9 mouse cellular contexts compared by ENCODE assay signal in genomic region chr2:33918318-33918717, GRCm38 (mm10). TPM values are rescaled to one million over a fixed set of nuclear protein-coding genes. Genes with fewer than 3 reads are reported as not detected.
A peak's percentile ranks its signal among the peaks of the same experiment; 100 is the strongest.
DNase-seq lines count a peak whose midpoint lies in the region; ATAC-seq and TF ChIP-seq lines count a peak whose summit lies in the region.
"Had no signal": no experiment of that assay in that cellular context is flagged by ENCODE, and none has a peak within 500 bp of the region (broad histone marks: within the 10 kb centered on the region; RNA-seq: fewer than 3 reads in every experiment).

No protein-coding gene starts in this region.

- H3K4me1 ChIP-seq in hindbrain, embryonic 11.5 days (replicated peaks; ENCODE audit: control insufficient read depth, insufficient read depth, low read length) = 0 out of 2 replicates have a peak, but pooled peaks cover 3% of the 10 kb centered on the region
- peaks cover 25% of the 10 kb centered on the region for H3K4me1 ChIP-seq in hindbrain, embryonic 13.5 days (replicated peaks)
- H3K4me1 ChIP-seq in lung, adult 2 months (ENCODE audit: control insufficient read depth, insufficient read depth, low read length) = no peaks in the 10 kb centered on the region

- no peaks in the 10 kb centered on the region for H3K9me3 ChIP-seq in hindbrain, embryonic 11.5 days (ENCODE audit: control insufficient read depth, low read length)
- no peaks in the 10 kb centered on the region for H3K9me3 ChIP-seq in hindbrain, embryonic 13.5 days
- H3K9me3 ChIP-seq: embryonic facial prominence, embryonic 15.5 days had no signal

- no peak overlapping the region for H3K27ac ChIP-seq in hindbrain, embryonic 11.5 days (ENCODE audit: low read depth, low read length)
- no peak overlapping the region for H3K27ac ChIP-seq in hindbrain, embryonic 13.5 days
- H3K27ac ChIP-seq in gastrocnemius, adult 2 months = no peak overlapping the region
- H3K27ac ChIP-seq: embryonic facial prominence, embryonic 15.5 days had no signal

- H3K36me3 ChIP-seq in hindbrain, embryonic 11.5 days (ENCODE audit: control insufficient read depth, insufficient read depth, low read length) = no peaks in the 10 kb centered on the region
- H3K36me3 ChIP-seq in hindbrain, embryonic 13.5 days = no peaks in the 10 kb centered on the region
- H3K36me3 ChIP-seq: embryonic facial prominence, embryonic 15.5 days had no signal

- H3K4me3 ChIP-seq in hindbrain, embryonic 11.5 days (ENCODE audit: low read depth, low read length) = no peak overlapping the region
- H3K4me3 ChIP-seq in hindbrain, embryonic 13.5 days = no peak overlapping the region
- no peak overlapping the region for H3K4me3 ChIP-seq in gastrocnemius, adult 2 months
- H3K4me3 ChIP-seq in lung, adult 2 months (replicated peaks; ENCODE audit: extremely low read depth, low read depth, low read length) = no peak overlapping the region
- H3K4me3 ChIP-seq: embryonic facial prominence, embryonic 15.5 days had no signal

- H3K9ac ChIP-seq in hindbrain, embryonic 11.5 days (ENCODE audit: low read depth, low read length) = no peak overlapping the region
- no peak overlapping the region for H3K9ac ChIP-seq in hindbrain, embryonic 13.5 days
- H3K9ac ChIP-seq: embryonic facial prominence, embryonic 15.5 days had no signal

- peak; percentile 62 for DNase-seq in hindbrain, embryonic 11.5 days (ENCODE audit: low spot score)
- DNase-seq in CD8-positive naive resting alpha-beta T cell, adult 2 months (ENCODE audit: low read depth in 2 of 2, low spot score in 2 of 2) = peak; percentile 75 to 81
- DNase-seq in adrenal gland, adult (ENCODE audit: inconsistent age in 2 of 2, low spot score in 1 of 2) = peak; percentile 27 to 79
- DNase-seq in gastrocnemius, adult 2 months = peak; percentile 61
- DNase-seq in lung, adult 2 months = peak; percentile 46
- DNase-seq in spleen, postnatal 36 days (ENCODE audit: low spot score in 2 of 2) = peak; percentile 32 to 52
- DNase-seq in yolk sac, embryonic 10.5 days (ENCODE audit: low spot score) = no peak

- WGBS in hindbrain, embryonic 11.5 days = 69% methylated on average over 6 of the region's 6 CpGs
- WGBS in hindbrain, embryonic 13.5 days = 72% methylated on average over 6 of the region's 6 CpGs
- WGBS in lung, adult 2 months = 55% methylated on average over 6 of the region's 6 CpGs

- no peak for TF ChIP-seq POLR2A in lung, adult 2 months (IDR thresholded peaks at IDR 0.05; ENCODE audit: borderline replicate concordance, extremely low read depth, low read depth, low read length)

- no peak overlapping the region for H3K4me2 ChIP-seq in hindbrain, embryonic 11.5 days (replicated peaks; ENCODE audit: low read depth, low read length)
- H3K4me2 ChIP-seq in hindbrain, embryonic 13.5 days = no peak overlapping the region
- H3K4me2 ChIP-seq: embryonic facial prominence, embryonic 15.5 days had no signal

- no peak for ATAC-seq in hindbrain, embryonic 11.5 days (ENCODE audit: low FRiP score)
- ATAC-seq in hindbrain, embryonic 13.5 days (ENCODE audit: low FRiP score) = no peak

- H3K27me3 ChIP-seq in hindbrain, embryonic 11.5 days (ENCODE audit: control insufficient read depth, insufficient read depth, low read length) = no peaks in the 10 kb centered on the region
- H3K27me3 ChIP-seq in hindbrain, embryonic 13.5 days = no peaks in the 10 kb centered on the region

- intact Hi-C loops in gastrocnemius, adult 2 months (cut with DNase I) = loop anchor here (2.0 to 5.0 kb wide), 2 partner anchors 98 to 171 kb away; no protein-coding TSS in a partner anchor

- peak; percentile 80 for TF ChIP-seq CTCF in gastrocnemius, adult 2 months (IDR thresholded peaks at IDR 0.05)
- TF ChIP-seq CTCF in lung, adult 2 months (IDR thresholded peaks at IDR 0.05; ENCODE audit: insufficient read depth, low read length) = peak; percentile 61

RNA-seq across cellular contexts. Expression of gene Mvb12b, which starts 30.6 kb away (rescaled TPM):
- polyA plus RNA-seq in hindbrain, embryonic 11.5 days (2014; fragmentation: Nextera tagmentation; extraction: Ambion mirVana) = 36.8 and 42.4 TPM in 2 replicates
- polyA plus RNA-seq in hindbrain, embryonic 13.5 days (2015; fragmentation: Nextera tagmentation; extraction: Ambion mirVana) = 60.9 and 65.0 TPM in 2 replicates
- total RNA-seq in gastrocnemius, adult 2 months (2021) = 10 to 100 TPM; 28.4 to 30.4 TPM
- polyA plus RNA-seq in lung, adult 2 months (2012; rRNA removed) = 47.0 and 49.9 TPM in 2 replicates
